Mouse (Mus musculus) liver, adult 2 months (tissue): Measurements from ENCODE around the gene 4930435E12Rik. TPM values are rescaled to one million over a fixed set of nuclear protein-coding genes. Genes with fewer than 3 reads are reported as not detected.

ENCODE experiments used
- DNase-seq: peaks from one replicate; pipeline ENCODE4 v3.0.0-alpha.2; 2011; ENCODE audit warnings: low read depth, low spot score; ENCODE audit errors: extremely low read depth
- H3K27ac ChIP-seq: fragments of 200-500 bp; replicated peaks from 2 replicates; pipeline ENCODE4 v1.5.1; 2012; ENCODE audit warnings: low read depth, mild to moderate bottlenecking, control low read depth, inconsistent platforms, low read length; ENCODE audit not compliant: insufficient read depth
- H3K27me3 ChIP-seq: fragments of 200-500 bp; 2 replicates; pipeline ENCODE4 v1.6.1; 2012; ENCODE audit warnings: mild to moderate bottlenecking, moderate library complexity, low read length, inconsistent platforms; ENCODE audit not compliant: control insufficient read depth, insufficient read depth
- H3K36me3 ChIP-seq: fragments of 200-500 bp; 2 replicates; pipeline ENCODE4 v1.6.1; 2012; ENCODE audit warnings: low read length, inconsistent platforms; ENCODE audit not compliant: control insufficient read depth, insufficient read depth
- H3K4me1 ChIP-seq: fragments of 200-500 bp; 2 replicates; pipeline ENCODE4 v1.6.1; 2011; ENCODE audit warnings: low read length; ENCODE audit not compliant: control insufficient read depth, insufficient read depth
- H3K4me3 ChIP-seq: fragments of 200-500 bp; 2 replicates; pipeline ENCODE4 v1.5.1; 2011; ENCODE audit warnings: low read depth, mild to moderate bottlenecking, control low read depth, low read length, moderate library complexity; ENCODE audit not compliant: insufficient read depth
- H3K79me2 ChIP-seq: fragments of 200-500 bp; 2 replicates; pipeline ENCODE4 v1.6.1; 2012; ENCODE audit warnings: inconsistent platforms, mild to moderate bottlenecking, low read length, moderate library complexity; ENCODE audit not compliant: control insufficient read depth, insufficient read depth
- H3K9ac ChIP-seq: fragments of 200-500 bp; 2 replicates; pipeline ENCODE4 v1.6.1; 2012; ENCODE audit warnings: low read depth, mild to moderate bottlenecking, control low read depth, inconsistent platforms, low read length
- CTCF ChIP-seq: fragments of 200-500 bp; IDR thresholded peaks from 2 replicates; pipeline ENCODE4 v1.5.1; 2011; ENCODE audit warnings: low read depth, low read length, control low read depth
- POLR2A ChIP-seq: fragments of 200-500 bp; IDR thresholded peaks from 2 replicates; pipeline ENCODE4 v1.6.1; 2011; ENCODE audit warnings: low read length, control low read depth; ENCODE audit not compliant: insufficient read depth; ENCODE audit errors: extremely low read depth
- WGBS: fragments of 180-500 bp; shearing (Covaris S2); methylation state at CpG from one replicate; pipeline ENCODE4 v1.1.7; 2018; 5-methylcytosine and 5-hydroxymethylcytosine counted together
- polyA plus RNA-seq: library from polyadenylated mRNA; depleted of rRNA; stranded (reverse); fragments of >200 nt; gene quantifications from 2 replicates; pipeline ENCODE4 v1.2.3, GENCODE M21; 2012
- total RNA-seq: library from RNA; depleted of rRNA; stranded (reverse); fragments of >200 nt; gene quantifications from 2 replicates; pipeline ENCODE4 v1.2.3, GENCODE M21; 2014

The 4930435E12Rik gene
- total and polyA plus RNA-seq, 2 experiments = not detected

GRCm38 (mm10) chr16:38776342-38776741 lies 52.2 kb downstream of the 4930435E12Rik start:
- Histone ChIP-seq H3K27me3 (no peaks in the 10 kb centered on the region), H3K4me1 (no peaks in the 10 kb centered on the region), H3K4me3 (no peak overlapping the region), H3K79me2 (no peaks in the 10 kb centered on the region), H3K9ac (no peak overlapping the region), H3K36me3 (no peaks in the 10 kb centered on the region), H3K27ac (no peak overlapping the region)
- DNase-seq = no peak
- TF ChIP-seq POLR2A = no peak
- no peak for TF ChIP-seq CTCF
- WGBS = 45% methylated on average over 6 of the region's 6 CpGs

GRCm38 (mm10) chr16:38774964-38775746 lies 53.4 kb downstream of the 4930435E12Rik start:
- 73% methylated on average over 7 of the region's 7 CpGs for WGBS
- Histone ChIP-seq H3K27ac (no peak overlapping the region), H3K36me3 (no peaks in the 10 kb centered on the region), H3K4me1 (no peaks in the 10 kb centered on the region), H3K9ac (no peak overlapping the region), H3K79me2 (no peaks in the 10 kb centered on the region), H3K27me3 (no peaks in the 10 kb centered on the region), H3K4me3 (no peak overlapping the region)
- TF ChIP-seq POLR2A = no peak
- no peak for DNase-seq

- Histone ChIP-seq H3K36me3 (no peaks in the 10 kb centered on the region), H3K27ac (no peak overlapping the region), H3K9ac (no peak overlapping the region), H3K79me2 (no peaks in the 10 kb centered on the region), H3K4me1 (no peaks in the 10 kb centered on the region), H3K4me3 (no peak overlapping the region), H3K27me3 (no peaks in the 10 kb centered on the region)
- 58% methylated on average over 12 of the region's 12 CpGs for WGBS
- no peak for DNase-seq
- no peak for TF ChIP-seq POLR2A
- TF ChIP-seq CTCF = no peak
These were observed 55.5 kb downstream of the 4930435E12Rik start for GRCm38 (mm10) chr16:38772906-38773496.

- H3K9ac ChIP-seq = no peak overlapping the region
- H3K27me3 ChIP-seq = no peaks in the 10 kb centered on the region
- no peak for DNase-seq
- H3K36me3 ChIP-seq = no peaks in the 10 kb centered on the region
- no peaks in the 10 kb centered on the region for H3K79me2 ChIP-seq
- no peak overlapping the region for H3K4me3 ChIP-seq
- no peak overlapping the region for H3K27ac ChIP-seq
- WGBS = 94% methylated on average over 6 of the region's 6 CpGs
- TF ChIP-seq POLR2A (no peak), CTCF (no peak)
- no peaks in the 10 kb centered on the region for H3K4me1 ChIP-seq
These were observed 57.4 kb downstream of the 4930435E12Rik start for GRCm38 (mm10) chr16:38771145-38771544.

GRCm38 (mm10) chr16:38769529-38769928 lies 59.0 kb downstream of the 4930435E12Rik start:
- H3K36me3 ChIP-seq = no peaks in the 10 kb centered on the region
- 83% methylated on average over 9 of the region's 9 CpGs for WGBS
- H3K79me2 ChIP-seq = no peaks in the 10 kb centered on the region
- no peak overlapping the region for H3K9ac ChIP-seq
- no peaks in the 10 kb centered on the region for H3K4me1 ChIP-seq
- no peak for DNase-seq
- no peaks in the 10 kb centered on the region for H3K27me3 ChIP-seq
- H3K27ac ChIP-seq = no peak overlapping the region
- H3K4me3 ChIP-seq = no peak overlapping the region
- TF ChIP-seq POLR2A = no peak
- no peak for TF ChIP-seq CTCF

- H3K79me2 ChIP-seq = no peaks in the 10 kb centered on the region
- H3K4me1 ChIP-seq = peaks cover under 1% of the 10 kb centered on the region; the same call in 1 of the 2 replicates
- TF ChIP-seq POLR2A = no peak
- no peak for TF ChIP-seq CTCF
- WGBS = 92% methylated on average over 8 of the region's 8 CpGs
- no peak for DNase-seq
- no peaks in the 10 kb centered on the region for H3K36me3 ChIP-seq
- no peak overlapping the region for H3K4me3 ChIP-seq
- no peak overlapping the region for H3K27ac ChIP-seq
- no peak overlapping the region for H3K9ac ChIP-seq
- H3K27me3 ChIP-seq = no peaks in the 10 kb centered on the region
These were observed 60.2 kb downstream of the 4930435E12Rik start for GRCm38 (mm10) chr16:38768386-38768785.
